Mouse (Mus musculus) kidney, embryonic 16.5 days (tissue): ENCODE measurements around the gene Blcap. TPM values are rescaled to one million over a fixed set of nuclear protein-coding genes. Genes with fewer than 3 reads are reported as not detected.

Experiments used
- ATAC-seq: fragments of 200-750 bp; cut with Nextera tagmentation; 2 replicates; pipeline ENCODE4 v1.8.0; 2017; ENCODE audit warnings: moderate TSS enrichment; ENCODE audit not compliant: low FRiP score, low TSS enrichment
- H3K27ac ChIP-seq: fragments of 300-500 bp; sonication (generic); 2 replicates; pipeline ENCODE4 v1.5.1; 2014; ENCODE audit warnings: low read length
- H3K27me3 ChIP-seq: fragments of 300-500 bp; sonication (generic); 2 replicates; pipeline ENCODE4 v1.6.1; 2014; ENCODE audit warnings: low read length, control low read depth, mixed read lengths; ENCODE audit not compliant: insufficient read depth
- H3K36me3 ChIP-seq: fragments of 300-500 bp; sonication (generic); 2 replicates; pipeline ENCODE4 v1.6.1; 2014; ENCODE audit warnings: low read length, control low read depth, mixed read lengths; ENCODE audit not compliant: insufficient read depth
- H3K4me1 ChIP-seq: fragments of 300-500 bp; sonication (generic); 2 replicates; pipeline ENCODE4 v1.6.1; 2014; ENCODE audit warnings: low read length, control low read depth, mixed read lengths; ENCODE audit not compliant: insufficient read depth
- H3K4me2 ChIP-seq: fragments of 300-500 bp; sonication (generic); replicated peaks from 2 replicates; pipeline ENCODE4 v1.6.1; 2014; ENCODE audit warnings: low read depth, low read length
- H3K4me3 ChIP-seq: fragments of 300-500 bp; sonication (generic); 2 replicates; pipeline ENCODE4 v1.5.1; 2014; ENCODE audit warnings: mild to moderate bottlenecking, low read length
- H3K9ac ChIP-seq: fragments of 300-500 bp; sonication (generic); replicated peaks from 2 replicates; pipeline ENCODE4 v1.6.1; 2014; ENCODE audit warnings: low read length
- H3K9me3 ChIP-seq: fragments of 300-500 bp; sonication (generic); 2 replicates; pipeline ENCODE4 v1.6.1; 2016; ENCODE audit warnings: low read length, control low read depth
- WGBS: fragments of 180-500 bp; shearing (Covaris S2); extraction: QIAGEN DNeasy Blood & Tissue Kit; methylation state at CpG from one replicate; pipeline ENCODE4 v1.1.7; 2014; 5-methylcytosine and 5-hydroxymethylcytosine counted together
- microRNA-seq: library from miRNA; unstranded; fragments of <30 nt; microRNA quantifications from one replicate; pipeline ENCODE4, GENCODE M21; 2016
- polyA plus RNA-seq: library from polyadenylated mRNA; unstranded; fragments of >200 nt; fragmentation: Nextera tagmentation; extraction: Ambion mirVana; gene quantifications from 2 replicates; pipeline ENCODE4 v1.2.1, GENCODE M21; 2015

The Blcap gene
- polyA plus RNA-seq, 1 experiment from 2014 or later, result 55.8 TPM

GRCm38 (mm10) chr2:157512859-157513258 lies 58.2 kb downstream of the Blcap start:
- no peaks in the 10 kb centered on the region for H3K9me3 ChIP-seq
- no peak for ATAC-seq
- no peaks in the 10 kb centered on the region for H3K36me3 ChIP-seq
- H3K4me1 ChIP-seq, result peaks cover 7% of the 10 kb centered on the region
- H3K9ac ChIP-seq, result no peak overlapping the region
- H3K4me3 ChIP-seq, result no peak overlapping the region
- 79% methylated on average over 9 of the region's 9 CpGs for WGBS
- H3K27ac ChIP-seq, result no peak overlapping the region
- no peak overlapping the region for H3K4me2 ChIP-seq
- no peaks in the 10 kb centered on the region for H3K27me3 ChIP-seq

GRCm38 (mm10) chr2:157510031-157510430 lies 61.0 kb downstream of the Blcap start:
- 82% methylated on average over 4 of the region's 4 CpGs for WGBS

DNA sequence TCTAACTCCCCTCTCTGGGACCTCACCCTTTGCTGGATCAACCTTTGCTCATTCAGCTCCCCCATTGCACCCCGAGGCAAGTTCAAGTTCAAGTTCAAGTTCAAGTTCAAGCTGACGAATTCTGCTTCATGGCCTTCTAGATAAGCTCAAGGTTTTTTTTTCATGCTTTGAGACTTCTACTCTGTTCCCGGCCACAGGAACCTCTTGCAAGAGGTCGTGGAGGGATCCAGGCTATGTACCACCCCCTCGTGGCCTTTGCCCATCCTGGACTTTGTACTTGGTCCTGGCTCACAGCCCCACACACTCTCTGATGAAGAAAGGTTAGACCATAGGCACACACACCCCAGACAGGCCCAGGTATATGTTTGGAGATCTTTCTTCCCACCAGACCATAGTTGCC lies 61.9 kb downstream of the Blcap start:
- no peak overlapping the region for H3K4me3 ChIP-seq
- no peaks in the 10 kb centered on the region for H3K27me3 ChIP-seq
- H3K4me2 ChIP-seq, result no peak overlapping the region
- no peak for ATAC-seq
- no peak overlapping the region for H3K27ac ChIP-seq
- peaks cover 9% of the 10 kb centered on the region for H3K4me1 ChIP-seq
- no peaks in the 10 kb centered on the region for H3K9me3 ChIP-seq
- 73% methylated on average over 5 of the region's 5 CpGs for WGBS
- H3K9ac ChIP-seq, result no peak overlapping the region
- H3K36me3 ChIP-seq, result no peaks in the 10 kb centered on the region

More at GRCm38 (mm10) chr2:157510031-157510430, 61.0 kb downstream of the Blcap start:
- no peak overlapping the region for H3K4me3 ChIP-seq
- peaks cover 14% of the 10 kb centered on the region for H3K4me1 ChIP-seq
- no peak overlapping the region for H3K4me2 ChIP-seq
- H3K27ac ChIP-seq, result no peak overlapping the region
- no peaks in the 10 kb centered on the region for H3K9me3 ChIP-seq
- no peak for ATAC-seq
- no peak overlapping the region for H3K9ac ChIP-seq
- H3K36me3 ChIP-seq, result no peaks in the 10 kb centered on the region
- H3K27me3 ChIP-seq, result no peaks in the 10 kb centered on the region

- Histone ChIP-seq H3K9me3 (no peaks in the 10 kb centered on the region), H3K4me2 (no peak overlapping the region), H3K4me1 (0 out of 2 replicates have a peak, but pooled peaks cover 7% of the 10 kb centered on the region), H3K27ac (no peak overlapping the region), H3K9ac (0 out of 2 replicates have a peak overlapping the region, but pooled peaks have one; percentile 16), H3K36me3 (no peaks in the 10 kb centered on the region), H3K27me3 (no peaks in the 10 kb centered on the region), H3K4me3 (no peak overlapping the region)
- WGBS, result 37% methylated on average over 14 of the region's 14 CpGs
- 0 out of 2 replicates have a peak, but pooled peaks have one; percentile 19 for ATAC-seq
Observed at GRCm38 (mm10) chr2:157506779-157507178, 64.3 kb downstream of the Blcap start.

Small RNAs within 50 kb of the gene (microRNA-seq; reads per million reads assigned to microRNA genes)
- 5.2 reads per million, percentile 22 among the genes with 10 or more reads in this experiment for gene Gm23134

Other genes with a start within 250 kb of the Blcap start
- not detected in 2 replicates for gene Ghrh, start 223.8 kb downstream of the Blcap start, polyA plus RNA-seq
- gene Manbal, start 203.7 kb downstream of the Blcap start, polyA plus RNA-seq, result 82.5 and 83.7 TPM in 2 replicates
- gene Src, start 152.8 kb downstream of the Blcap start, polyA plus RNA-seq, result 16.9 and 17.3 TPM in 2 replicates
- gene Nnat, start 11.2 kb downstream of the Blcap start, polyA plus RNA-seq, result 227 and 246 TPM in 2 replicates
- gene Ctnnbl1, start 166.1 kb upstream of the Blcap start, polyA plus RNA-seq, result 71.6 and 72.0 TPM in 2 replicates